Mouse (Mus musculus) cortical plate, adult 2 months (tissue): ENCODE data around the gene Clic3.

Experiments used
- CTCF ChIP-seq: fragments of 200-500 bp; IDR thresholded peaks from 2 replicates; pipeline ENCODE4 v1.5.1; 2011; ENCODE audit warnings: mild to moderate bottlenecking, control low read depth, low read length; ENCODE audit not compliant: insufficient read depth; ENCODE audit errors: extremely low read depth
- POLR2A ChIP-seq: fragments of 200-500 bp; IDR thresholded peaks from 2 replicates; pipeline ENCODE4 v1.6.1; 2011; ENCODE audit warnings: mild to moderate bottlenecking, low read length, control low read depth; ENCODE audit not compliant: insufficient read depth; ENCODE audit errors: extremely low read depth

DNA sequence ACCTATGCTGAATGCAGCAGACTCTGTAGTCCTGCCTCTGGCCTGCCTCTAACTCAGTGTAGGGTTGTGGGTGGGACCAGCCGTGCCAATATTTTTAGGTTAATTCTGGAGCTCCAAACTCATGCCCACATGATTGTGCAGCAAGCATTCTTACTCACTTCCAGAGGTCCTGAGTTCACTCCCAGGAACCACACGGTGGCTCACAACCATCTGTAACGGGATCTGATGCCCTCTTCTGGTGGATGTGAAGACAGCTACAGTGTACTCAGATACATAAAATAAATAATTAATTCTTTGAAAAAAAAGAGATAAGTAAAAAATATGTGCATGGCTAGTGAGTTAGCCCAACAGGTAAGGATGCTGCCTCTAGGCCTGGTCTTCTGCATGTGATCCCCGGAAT lies 39.8 kb downstream of the Clic3 start:
- no peak for TF ChIP-seq POLR2A
- peak; percentile 51 for TF ChIP-seq CTCF
